Mouse (Mus musculus) spleen, adult 2 months (tissue): ENCODE measurements at regions not wholly inside any gene's neighbourhood (a gene's known extent, or its start where the extent isn't known, plus 50 kb on each side); places are given as distances from the start of the nearest gene placed in this dataset.

ENCODE experiments used
- CTCF ChIP-seq: fragments of 200-500 bp; IDR thresholded peaks from 2 replicates; pipeline ENCODE4 v1.5.1; 2011; ENCODE audit warnings: mild to moderate bottlenecking, inconsistent platforms; ENCODE audit not compliant: insufficient read depth, insufficient read length, insufficient replicate concordance; ENCODE audit errors: extremely low read depth
- POLR2A ChIP-seq: fragments of 200-500 bp; IDR thresholded peaks from 2 replicates; pipeline ENCODE4 v1.6.1; 2011; ENCODE audit warnings: low read depth, low read length, inconsistent platforms

- no peak for TF ChIP-seq CTCF
- TF ChIP-seq POLR2A = no peak
Measured at GRCm38 (mm10) chr12:112257691-112258090, 111.7 kb downstream of the Kif26a start.
